Mouse (Mus musculus) limb, embryonic 11.5 days (tissue): ENCODE measurements around the gene Rimklb. TPM values are rescaled to one million over a fixed set of nuclear protein-coding genes. Genes with fewer than 3 reads are reported as not detected.
"Not testable (repeated sequence)": the region's sequence is repeated elsewhere in the genome, so short reads cannot be mapped to it uniquely, and the experiment has no call there.

Experiments used
- ATAC-seq: fragments of 200-750 bp; cut with Nextera tagmentation; 2 replicates; pipeline ENCODE4 v1.8.0; 2017; ENCODE audit warnings: low read depth; ENCODE audit not compliant: insufficient number of reproducible peaks, low FRiP score, low TSS enrichment
- DNase-seq: peaks from one replicate; pipeline ENCODE4 v3.0.0-alpha.2; 2015; ENCODE audit warnings: low spot score
- H3K27ac ChIP-seq: fragments of 300-500 bp; sonication (generic); replicated peaks from 2 replicates; pipeline ENCODE4 v1.5.1; 2014; ENCODE audit warnings: low read depth, mild to moderate bottlenecking, low read length
- H3K27me3 ChIP-seq: fragments of 300-500 bp; sonication (generic); 2 replicates; pipeline ENCODE4 v1.6.1; 2014; ENCODE audit warnings: mild to moderate bottlenecking, low read length, mixed read lengths; ENCODE audit not compliant: control insufficient read depth, insufficient read depth
- H3K36me3 ChIP-seq: fragments of 300-500 bp; sonication (generic); 2 replicates; pipeline ENCODE4 v1.6.1; 2014; ENCODE audit warnings: mild to moderate bottlenecking, low read length, moderate library complexity, mixed read lengths; ENCODE audit not compliant: control insufficient read depth, insufficient read depth
- H3K4me1 ChIP-seq: fragments of 300-500 bp; sonication (generic); 2 replicates; pipeline ENCODE4 v1.6.1; 2014; ENCODE audit warnings: low read length, mixed read lengths; ENCODE audit not compliant: control insufficient read depth, insufficient read depth
- H3K4me2 ChIP-seq: fragments of 300-500 bp; sonication (generic); 2 replicates; pipeline ENCODE4 v1.6.1; 2014; ENCODE audit warnings: low read depth, mild to moderate bottlenecking, moderate library complexity; ENCODE audit not compliant: severe bottlenecking
- H3K4me3 ChIP-seq: fragments of 300-500 bp; sonication (generic); 2 replicates; pipeline ENCODE4 v1.5.1; 2014; ENCODE audit warnings: low read depth, low read length
- H3K9ac ChIP-seq: fragments of 300-500 bp; sonication (generic); 2 replicates; pipeline ENCODE4 v1.6.1; 2014; ENCODE audit warnings: mild to moderate bottlenecking, low read length
- H3K9me3 ChIP-seq: fragments of 300-500 bp; sonication (generic); 2 replicates; pipeline ENCODE4 v1.6.1; 2016; ENCODE audit warnings: low read length; ENCODE audit not compliant: control insufficient read depth
- WGBS: fragments of 180-500 bp; shearing (Covaris S2); extraction: QIAGEN DNeasy Blood & Tissue Kit; methylation state at CpG from one replicate; pipeline ENCODE4 v1.1.7; 2014; 5-methylcytosine and 5-hydroxymethylcytosine counted together
- polyA plus RNA-seq: library from polyadenylated mRNA; unstranded; fragments of >200 nt; fragmentation: Nextera tagmentation; extraction: Ambion mirVana; gene quantifications from 2 replicates; pipeline ENCODE4 v1.2.1, GENCODE M21; 2014

Rimklb gene
- polyA plus RNA-seq, 1 experiment from 2014 or later = 56.2 TPM

- no peak for ATAC-seq
- 55% methylated on average over 8 of the region's 8 CpGs for WGBS
- no peak for DNase-seq
- Histone ChIP-seq H3K27ac (no peak overlapping the region), H3K4me3 (no peak overlapping the region), H3K4me2 (no peak overlapping the region), H3K36me3 (no peaks in the 10 kb centered on the region), H3K4me1 (no peaks in the 10 kb centered on the region), H3K27me3 (no peaks in the 10 kb centered on the region), H3K9me3 (no peaks in the 10 kb centered on the region), H3K9ac (no peak overlapping the region)
Observed at GRCm38 (mm10) chr6:122531466-122532174, 33.1 kb upstream of the Rimklb start.

- no peak for ATAC-seq
- no peaks in the 10 kb centered on the region for H3K36me3 ChIP-seq
- no peak overlapping the region for H3K27ac ChIP-seq
- no peak for DNase-seq
- H3K9ac ChIP-seq = no peak overlapping the region
- no peaks in the 10 kb centered on the region for H3K9me3 ChIP-seq
- H3K4me2 ChIP-seq = no peak overlapping the region
- H3K4me1 ChIP-seq = no peaks in the 10 kb centered on the region
- WGBS = 81% methylated on average over 11 of the region's 11 CpGs
- H3K27me3 ChIP-seq = no peaks in the 10 kb centered on the region
- no peak overlapping the region for H3K4me3 ChIP-seq
Observed at GRCm38 (mm10) chr6:122528136-122528535, 29.6 kb upstream of the Rimklb start.

GRCm38 (mm10) chr6:122527596-122527995 is 29.0 kb upstream of the Rimklb start:
- H3K27me3 ChIP-seq = no peaks in the 10 kb centered on the region
- DNase-seq (no peak), ATAC-seq (no peak)
- no peaks in the 10 kb centered on the region for H3K4me1 ChIP-seq
- no peak overlapping the region for H3K9ac ChIP-seq
- no peak overlapping the region for H3K4me2 ChIP-seq
- no peak overlapping the region for H3K4me3 ChIP-seq
- WGBS = 26% methylated on average over 12 of the region's 12 CpGs
- H3K27ac ChIP-seq = no peak overlapping the region
- no peaks in the 10 kb centered on the region for H3K36me3 ChIP-seq
- H3K9me3 ChIP-seq = no peaks in the 10 kb centered on the region

DNA sequence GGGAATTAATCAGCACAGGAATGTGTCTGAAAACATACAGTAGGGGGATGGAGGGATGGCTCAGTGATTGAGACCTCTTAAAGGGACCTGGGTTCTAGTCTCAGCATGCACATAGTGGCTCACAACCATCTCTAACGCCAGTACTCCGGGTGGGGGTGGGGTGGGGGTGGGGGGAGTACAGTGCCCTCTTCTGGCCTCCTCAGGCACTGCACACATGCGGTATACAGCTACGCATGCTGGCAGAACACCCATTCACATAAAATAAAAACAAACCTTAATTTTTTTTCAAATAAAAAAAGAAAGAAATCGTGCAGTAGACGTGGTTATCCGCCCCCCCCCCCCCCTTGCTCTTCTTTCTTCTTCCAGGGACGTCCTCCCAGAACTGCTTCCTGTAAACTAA is 24.7 kb upstream of the Rimklb start:
- Histone ChIP-seq H3K27me3 (no peaks in the 10 kb centered on the region), H3K9ac (no peak overlapping the region), H3K9me3 (no peaks in the 10 kb centered on the region), H3K27ac (no peak overlapping the region), H3K36me3 (no peaks in the 10 kb centered on the region), H3K4me1 (no peaks in the 10 kb centered on the region), H3K4me3 (no peak overlapping the region), H3K4me2 (no peak overlapping the region)
- WGBS = 91% methylated on average over 8 of the region's 8 CpGs
- no peak for DNase-seq
- no peak for ATAC-seq

DNA sequence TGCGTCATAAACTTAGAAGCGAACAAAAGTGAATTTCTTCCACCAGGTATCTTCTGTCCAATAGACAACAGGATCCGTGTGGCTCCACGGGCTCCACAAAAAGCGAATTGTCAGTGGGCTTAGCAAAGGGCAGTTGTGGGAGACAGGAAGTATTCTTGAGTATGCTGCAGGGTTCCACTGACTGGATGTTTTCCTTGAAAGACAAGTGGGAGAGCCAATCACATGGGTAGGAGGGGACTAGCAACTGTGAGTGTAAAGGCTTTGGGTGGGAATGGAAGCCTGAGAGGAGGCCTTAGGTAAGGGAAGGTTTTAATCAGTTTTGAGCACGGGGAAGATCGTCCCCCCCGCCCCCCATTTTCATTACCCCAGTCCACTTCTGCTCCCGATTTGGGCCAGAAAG is 24.0 kb upstream of the Rimklb start:
- H3K27ac ChIP-seq = no peak overlapping the region
- H3K4me3 ChIP-seq = no peak overlapping the region
- H3K9ac ChIP-seq = no peak overlapping the region
- H3K9me3 ChIP-seq = no peaks in the 10 kb centered on the region
- H3K4me2 ChIP-seq = no peak overlapping the region
- H3K4me1 ChIP-seq = no peaks in the 10 kb centered on the region
- WGBS = 71% methylated on average over 9 of the region's 9 CpGs
- no peaks in the 10 kb centered on the region for H3K27me3 ChIP-seq
- no peaks in the 10 kb centered on the region for H3K36me3 ChIP-seq
- ATAC-seq (0 out of 2 replicates have a peak, but pooled peaks have one; percentile 59), DNase-seq (peak; percentile 53)

GRCm38 (mm10) chr6:122519384-122519783 is 20.8 kb upstream of the Rimklb start:
- Histone ChIP-seq H3K4me1 (no peaks in the 10 kb centered on the region), H3K9ac (no peak overlapping the region), H3K9me3 (no peaks in the 10 kb centered on the region), H3K36me3 (no peaks in the 10 kb centered on the region), H3K27ac (no peak overlapping the region), H3K4me2 (no peak overlapping the region), H3K27me3 (no peaks in the 10 kb centered on the region), H3K4me3 (no peak overlapping the region)
- 41% methylated on average over 2 of the region's 2 CpGs for WGBS
- DNase-seq = no peak
- no peak for ATAC-seq

GRCm38 (mm10) chr6:122517668-122518067 is 19.1 kb upstream of the Rimklb start:
- DNase-seq (no peak), ATAC-seq (no peak)
- H3K4me3 ChIP-seq = no peak overlapping the region
- H3K4me1 ChIP-seq = no peaks in the 10 kb centered on the region
- H3K36me3 ChIP-seq = no peaks in the 10 kb centered on the region
- no peaks in the 10 kb centered on the region for H3K9me3 ChIP-seq
- H3K9ac ChIP-seq = no peak overlapping the region
- H3K4me2 ChIP-seq = no peak overlapping the region
- H3K27ac ChIP-seq = no peak overlapping the region
- no peaks in the 10 kb centered on the region for H3K27me3 ChIP-seq
- 78% methylated on average over 1 of the region's 1 CpGs for WGBS

GRCm38 (mm10) chr6:122515762-122516161 is 17.2 kb upstream of the Rimklb start:
- not testable (repeated sequence) for H3K4me2 ChIP-seq, H3K4me3 ChIP-seq, H3K9ac ChIP-seq, H3K4me1 ChIP-seq, DNase-seq, ATAC-seq, H3K9me3 ChIP-seq, H3K27me3 ChIP-seq, H3K27ac ChIP-seq, H3K36me3 ChIP-seq
- WGBS = 88% methylated on average over 2 of the region's 2 CpGs

DNA sequence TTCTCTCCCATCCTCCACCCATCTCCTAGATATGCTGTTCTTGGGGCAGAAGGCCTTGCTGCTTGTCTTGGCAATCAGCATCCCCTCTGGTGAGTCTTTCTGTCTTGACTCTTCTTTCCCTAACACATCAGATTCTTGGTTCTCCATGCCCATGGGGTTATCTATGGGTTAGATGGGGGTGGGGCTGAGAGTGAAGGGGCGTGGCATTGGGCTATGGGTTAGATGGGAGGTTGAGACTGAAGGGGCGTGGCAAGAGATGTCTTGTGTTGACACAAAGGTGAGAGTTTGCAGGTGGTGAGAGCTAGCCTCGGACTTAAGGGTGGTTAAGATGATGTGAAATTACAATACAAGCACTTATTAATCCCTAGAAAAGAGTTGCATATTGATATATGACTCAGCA is 15.8 kb upstream of the Rimklb start:
- no peaks in the 10 kb centered on the region for H3K36me3 ChIP-seq
- no peaks in the 10 kb centered on the region for H3K4me1 ChIP-seq
- no peaks in the 10 kb centered on the region for H3K27me3 ChIP-seq
- H3K9me3 ChIP-seq = no peaks in the 10 kb centered on the region
- H3K9ac ChIP-seq = no peak overlapping the region
- DNase-seq (no peak), ATAC-seq (no peak)
- no peak overlapping the region for H3K4me2 ChIP-seq
- no peak overlapping the region for H3K27ac ChIP-seq
- H3K4me3 ChIP-seq = no peak overlapping the region
- 69% methylated on average over 3 of the region's 3 CpGs for WGBS
